Mouse (Mus musculus) embryo, embryonic 10 days (tissue): ENCODE measurements at regions not wholly inside any gene's neighbourhood (a gene's known extent, or its start where the extent isn't known, plus 50 kb on each side); places are given as distances from the start of the nearest gene placed in this dataset.

Experiments
- DNase-seq: peaks from one replicate; pipeline ENCODE4 v3.0.0-alpha.2; 2015; ENCODE audit warnings: low spot score

DNA sequence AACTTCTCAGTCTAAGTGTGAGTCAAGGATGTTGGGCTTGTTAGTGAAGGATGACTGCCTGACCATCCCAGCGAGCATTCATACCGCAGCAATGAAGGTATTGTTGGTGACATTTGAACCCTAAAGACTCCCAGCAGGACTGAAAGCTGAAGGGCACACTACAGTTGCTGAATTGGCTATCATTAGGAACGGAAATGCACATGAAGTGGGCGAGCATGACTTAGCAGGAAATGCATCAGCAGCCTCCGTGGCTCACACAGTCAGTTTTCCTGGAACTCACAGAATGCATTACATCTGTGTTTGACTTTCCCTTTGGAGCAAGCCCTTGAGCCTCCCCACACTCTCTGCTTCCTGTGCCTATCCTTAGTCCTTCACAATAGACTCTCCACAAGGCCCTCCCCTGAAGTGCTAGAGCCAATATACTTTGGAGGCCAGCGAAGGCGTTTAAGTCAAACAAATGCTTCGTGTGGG, 63.9 kb downstream of the Tmco5 start:
- peak; percentile 58 for DNase-seq

DNA sequence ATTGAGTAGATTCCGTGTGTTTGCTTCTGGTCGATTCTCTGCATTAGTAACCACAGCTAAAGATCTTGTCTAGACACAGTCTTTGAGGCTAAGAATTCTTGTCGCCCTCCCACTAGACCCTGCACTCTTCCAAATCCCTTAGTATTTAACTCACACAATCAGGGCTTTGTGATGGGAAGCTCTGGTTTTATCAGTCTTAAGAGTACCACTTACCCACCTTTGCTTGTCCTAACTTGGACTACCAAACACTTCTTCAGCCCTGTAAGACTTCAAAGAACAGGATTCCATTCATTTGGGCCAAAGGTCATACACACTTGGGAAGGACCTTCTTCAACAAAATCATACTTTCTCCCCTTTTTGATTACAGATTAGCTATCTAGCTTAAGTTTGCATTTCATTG, 70.0 kb downstream of the Tmco5 start:
- no peak for DNase-seq

DNA sequence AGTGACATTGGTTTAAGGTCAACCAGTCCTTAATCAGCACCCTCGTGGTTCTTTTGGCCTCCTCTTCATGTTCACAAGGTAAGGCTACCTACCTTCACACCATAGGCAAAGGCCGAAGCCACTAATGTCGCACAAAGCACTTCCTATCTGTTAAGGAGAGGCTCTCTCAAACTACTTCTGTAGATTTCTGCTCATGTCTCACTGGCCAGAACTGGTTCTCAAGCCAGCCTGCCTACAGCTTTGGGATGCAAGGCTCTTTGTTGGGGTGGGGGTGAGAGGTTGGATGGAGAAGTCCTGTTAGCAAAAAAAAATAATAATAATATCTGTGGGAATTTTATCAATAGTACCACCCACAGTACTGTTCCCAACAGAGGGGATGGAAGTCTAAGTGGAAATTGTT, 71.2 kb downstream of the Tmco5 start:
- DNase-seq, result no peak

GRCm38 (mm10) chr2:116950154-116950553, 71.7 kb downstream of the Tmco5 start:
- no peak for DNase-seq

GRCm38 (mm10) chr2:116951481-116951880, 73.0 kb downstream of the Tmco5 start:
- DNase-seq, result no peak

GRCm38 (mm10) chr2:116954280-116954679, 75.8 kb downstream of the Tmco5 start:
- no peak for DNase-seq

GRCm38 (mm10) chr2:116954896-116955295, 76.4 kb downstream of the Tmco5 start:
- DNase-seq, result no peak

- DNase-seq, result no peak
Measured at GRCm38 (mm10) chr2:116963116-116963873, 84.8 kb downstream of the Tmco5 start.

DNA sequence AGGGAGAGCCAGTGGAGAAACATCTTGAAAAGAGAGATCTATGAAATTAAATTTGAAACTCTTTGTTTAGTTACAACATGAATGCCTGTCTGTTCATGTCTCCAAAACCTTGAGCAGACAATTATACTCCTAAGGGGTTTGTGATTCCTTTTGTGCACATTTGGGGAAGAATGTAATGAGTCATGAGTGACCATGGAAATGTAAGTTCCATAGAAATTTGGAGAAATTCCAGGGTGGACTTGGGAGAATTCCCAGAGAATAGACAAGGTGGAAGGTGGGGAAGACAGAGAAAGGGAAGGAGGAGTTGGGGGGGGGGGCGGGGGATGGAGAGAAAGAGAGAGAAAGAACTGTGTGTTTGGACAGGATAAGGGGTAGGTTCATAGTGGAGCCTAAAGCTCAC, 87.8 kb downstream of the Tmco5 start:
- DNase-seq, result no peak

GRCm38 (mm10) chr2:116971666-116972613, 93.4 kb downstream of the Tmco5 start:
- DNase-seq, result peak; percentile 76

DNA sequence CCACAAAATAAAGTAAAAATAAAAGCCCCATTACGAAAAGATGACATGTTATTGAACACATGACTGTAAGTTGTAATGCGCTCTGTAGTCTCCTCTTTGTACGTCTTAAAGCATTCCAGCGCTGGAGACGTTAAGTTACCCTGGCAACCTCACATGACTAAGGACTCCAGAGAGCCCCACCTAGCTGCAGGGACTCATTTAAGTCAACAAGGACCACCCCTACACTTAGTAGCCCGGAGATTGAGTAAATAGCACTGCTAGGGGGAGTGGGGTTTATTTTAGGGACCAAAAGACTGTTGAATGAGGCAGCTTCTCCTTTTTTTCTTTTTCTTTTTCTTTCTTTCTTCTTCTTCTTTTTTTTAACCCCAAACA, 94.1 kb downstream of the Tmco5 start:
- DNase-seq, result peak; percentile 91

- peak; percentile 15 for DNase-seq
Measured at GRCm38 (mm10) chr2:116973441-116973840, 95.0 kb downstream of the Tmco5 start.

- no peak for DNase-seq
Measured at GRCm38 (mm10) chr2:116974152-116974551, 95.7 kb downstream of the Tmco5 start.

DNA sequence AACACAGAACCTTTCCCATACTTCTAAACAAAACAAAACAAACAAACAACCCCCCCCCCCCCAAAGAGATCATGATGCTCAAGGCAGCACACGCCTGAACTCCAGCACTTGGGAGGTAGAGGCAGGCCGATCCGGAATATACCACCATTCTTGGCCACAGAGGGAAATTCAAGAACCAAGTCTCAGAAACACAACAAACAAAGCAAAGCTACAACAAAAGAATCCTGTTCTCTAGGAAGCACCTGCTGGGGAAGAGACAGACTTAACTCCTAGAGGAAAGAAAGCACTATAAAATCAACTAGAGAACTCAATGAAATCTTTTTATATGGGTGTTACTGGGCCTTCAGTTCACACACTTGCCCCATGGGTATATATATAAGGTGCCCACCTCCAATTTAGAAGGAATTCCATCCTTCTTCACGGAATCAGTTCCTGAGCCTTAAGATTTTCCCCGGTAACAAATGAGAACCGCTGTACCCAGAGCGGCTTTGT, 96.1 kb downstream of the Tmco5 start:
- DNase-seq, result peak; percentile 10

- no peak for DNase-seq
Measured at GRCm38 (mm10) chr2:116975091-116975600, 96.7 kb downstream of the Tmco5 start.

GRCm38 (mm10) chr2:116975601-116976431, 97.3 kb downstream of the Tmco5 start:
- peak; percentile 90 for DNase-seq

DNA sequence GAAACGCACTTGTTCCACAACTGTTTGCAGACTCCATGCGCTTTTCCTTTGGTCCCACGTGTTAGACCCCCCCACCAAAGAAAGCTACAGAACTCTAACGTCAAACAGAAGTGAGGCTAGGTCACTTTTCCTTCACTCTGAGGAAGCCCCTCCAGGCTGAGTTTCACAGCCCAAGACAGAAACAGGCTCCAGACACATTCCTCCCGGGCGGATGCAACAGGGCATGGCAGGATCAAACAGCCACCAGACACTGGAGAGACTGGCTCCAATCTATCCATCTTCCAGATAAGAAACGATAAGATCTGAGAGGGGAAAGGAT, 97.9 kb downstream of the Tmco5 start:
- DNase-seq, result peak; percentile 82

DNA sequence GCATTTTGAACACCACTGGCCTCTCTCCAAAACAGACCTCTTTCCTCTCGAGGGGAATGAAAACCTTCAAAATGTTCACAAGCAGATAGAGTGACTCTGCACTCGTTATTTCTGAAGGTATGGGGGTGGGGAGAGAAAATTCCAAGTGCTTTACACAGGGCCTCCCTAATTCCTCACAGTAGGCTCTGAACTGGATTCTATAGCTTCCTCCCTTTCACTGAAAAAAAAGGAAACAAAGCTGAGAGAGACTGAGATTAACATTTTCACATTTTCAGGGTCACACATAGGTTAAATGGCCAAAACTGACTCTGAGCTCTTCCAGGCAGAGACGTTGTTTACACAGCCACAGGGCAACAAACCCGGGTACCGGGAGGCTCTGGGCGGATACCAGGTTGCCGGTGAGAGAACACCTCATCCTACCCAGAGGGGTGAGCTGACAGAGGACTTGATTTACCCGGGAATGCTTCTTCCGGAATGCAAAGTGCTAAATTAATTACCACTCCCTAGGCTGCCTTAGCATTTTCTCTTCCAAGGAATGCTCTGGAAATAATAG, 98.5 kb downstream of the Tmco5 start:
- peak; percentile 52 for DNase-seq

DNA sequence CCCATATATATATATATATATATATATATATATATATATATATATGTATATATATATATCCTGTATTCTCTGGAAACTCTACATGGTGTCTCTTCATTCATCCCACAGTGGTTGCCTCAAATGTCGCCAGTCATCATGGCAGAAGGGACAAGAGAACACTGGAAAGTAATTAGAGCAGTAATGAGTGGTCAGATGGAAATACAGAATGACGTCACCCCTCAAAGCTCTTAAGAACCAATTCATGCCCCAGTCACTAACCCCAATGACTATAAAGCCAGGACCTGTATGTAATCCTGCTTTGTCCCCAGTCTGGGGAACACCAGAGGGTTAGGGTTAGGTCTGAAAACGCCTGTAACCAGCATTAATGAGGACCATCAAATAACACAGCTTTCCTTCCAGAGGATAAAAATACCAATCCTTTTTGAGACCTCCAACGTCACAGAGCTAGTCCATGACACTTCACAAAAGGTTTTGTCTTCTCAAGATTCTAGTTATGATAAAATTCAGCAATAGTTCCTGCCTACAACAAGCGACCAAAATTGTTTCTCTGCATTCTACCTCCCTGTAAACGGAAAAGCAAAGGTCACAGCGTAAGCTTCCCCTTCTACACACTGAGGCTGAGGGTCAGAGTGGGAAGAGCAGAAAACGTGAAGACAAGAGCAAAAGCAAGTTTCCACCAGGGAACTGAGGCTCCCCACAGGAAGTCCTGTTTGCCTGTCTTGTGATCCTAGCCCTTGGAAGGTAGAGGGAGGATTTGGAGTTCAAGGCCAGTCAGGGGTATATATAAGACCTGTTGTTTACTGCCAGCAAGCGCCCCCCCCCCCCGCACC, 99.5 kb downstream of the Tmco5 start:
- DNase-seq, result no peak

DNA sequence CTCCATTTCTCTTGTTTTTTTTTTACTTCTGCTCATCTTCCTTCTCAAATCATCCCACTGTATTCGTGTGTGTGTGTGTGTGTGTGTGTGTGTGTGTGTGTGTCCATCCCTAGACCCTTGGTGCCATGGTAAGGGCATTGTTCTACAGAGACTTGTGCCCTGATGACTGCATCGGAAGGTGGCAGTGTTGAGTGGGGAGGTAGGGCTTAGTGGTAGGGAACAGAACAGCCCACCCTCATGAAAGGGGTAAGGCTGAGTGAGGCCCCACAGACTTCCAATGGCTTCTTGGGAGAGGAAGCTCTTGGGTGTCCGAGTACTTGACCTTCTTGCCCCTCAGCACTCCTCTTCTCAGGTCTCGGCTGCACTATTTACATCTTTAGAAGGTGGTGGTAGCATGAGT, 100.3 kb downstream of the Tmco5 start:
- DNase-seq, result peak; percentile 29
